Mouse (Mus musculus) liver, postnatal 0 days (tissue): ENCODE results near the gene Ttll3. TPM values are rescaled to one million over a fixed set of nuclear protein-coding genes. Genes with fewer than 3 reads are reported as not detected.

Source experiments
- ATAC-seq: fragments of 200-750 bp; cut with Nextera tagmentation; 2 replicates; pipeline ENCODE4 v1.8.0; 2017; ENCODE audit warnings: mild to moderate bottlenecking, moderate library complexity
- DNase-seq: peaks from one replicate; pipeline ENCODE4 v3.0.0-alpha.2; 2016
- H3K27ac ChIP-seq: fragments of 300-500 bp; sonication (generic); 2 replicates; pipeline ENCODE4 v1.5.1; 2014; ENCODE audit warnings: antibody characterized with exemption, moderate library complexity, mild to moderate bottlenecking, low read depth
- H3K27me3 ChIP-seq: fragments of 300-500 bp; sonication (generic); 2 replicates; pipeline ENCODE4 v1.6.1; 2014; ENCODE audit warnings: low read length, control low read depth, mixed read lengths; ENCODE audit not compliant: insufficient read depth
- H3K36me3 ChIP-seq: fragments of 300-500 bp; sonication (generic); replicated peaks from 2 replicates; pipeline ENCODE4 v1.6.1; 2014; ENCODE audit warnings: mild to moderate bottlenecking, control low read depth, low read length, moderate library complexity, mixed read lengths; ENCODE audit not compliant: insufficient read depth
- H3K4me1 ChIP-seq: fragments of 300-500 bp; sonication (generic); 2 replicates; pipeline ENCODE4 v1.6.1; 2014; ENCODE audit warnings: antibody characterized with exemption, mild to moderate bottlenecking, control low read depth; ENCODE audit not compliant: insufficient read depth
- H3K4me2 ChIP-seq: fragments of 300-500 bp; sonication (generic); 2 replicates; pipeline ENCODE4 v1.6.1; 2014; ENCODE audit warnings: low read depth, mild to moderate bottlenecking, low read length, moderate library complexity, mixed read lengths
- H3K4me3 ChIP-seq: fragments of 300-500 bp; sonication (generic); 2 replicates; pipeline ENCODE4 v1.5.1; 2014; ENCODE audit warnings: low read depth, low read length
- H3K9ac ChIP-seq: fragments of 300-500 bp; sonication (generic); replicated peaks from 2 replicates; pipeline ENCODE4 v1.6.1; 2014; ENCODE audit warnings: mild to moderate bottlenecking, moderate library complexity
- H3K9me3 ChIP-seq: fragments of 300-500 bp; sonication (generic); 2 replicates; pipeline ENCODE4 v1.6.1; 2016; ENCODE audit warnings: mild to moderate bottlenecking, control low read depth, low read length, mixed read lengths
- CTCF ChIP-seq: sonication (generic); IDR thresholded peaks from 2 replicates; pipeline ENCODE4 v1.5.1; 2016; ENCODE audit warnings: antibody characterized with exemption, low read depth
- EP300 ChIP-seq: IDR thresholded peaks from 2 replicates; pipeline ENCODE4 v1.6.1; 2016; ENCODE audit warnings: antibody characterized with exemption, low read depth, mild to moderate bottlenecking
- WGBS: fragments of 180-500 bp; shearing (Covaris S2); extraction: QIAGEN DNeasy Blood & Tissue Kit; methylation state at CpG from one replicate; pipeline ENCODE4 v1.1.7; 2014; ENCODE audit not compliant: insufficient replicate concordance; 5-methylcytosine and 5-hydroxymethylcytosine counted together
- polyA plus RNA-seq: library from polyadenylated mRNA; unstranded; fragments of >200 nt; fragmentation: Nextera tagmentation; extraction: Ambion mirVana; gene quantifications from 2 replicates; pipeline ENCODE4 v1.2.1, GENCODE M21; 2015

Ttll3 gene
- polyA plus RNA-seq, 1 experiment from 2014 or later: 0.83 TPM

GRCm38 (mm10) chr6:113394811-113395210 lies 5.8 kb downstream of the Ttll3 start:
- H3K9me3 ChIP-seq: no peaks in the 10 kb centered on the region
- TF ChIP-seq EP300 (no peak), CTCF (no peak)
- ATAC-seq (no peak), DNase-seq (no peak)
- peaks cover 16% of the 10 kb centered on the region for H3K36me3 ChIP-seq
- WGBS: 88% methylated on average over 11 of the region's 11 CpGs
- no peak overlapping the region for H3K4me3 ChIP-seq
- 0 out of 2 replicates have a peak, but pooled peaks cover 3% of the 10 kb centered on the region for H3K27me3 ChIP-seq
- no peak overlapping the region for H3K27ac ChIP-seq
- H3K4me2 ChIP-seq: no peak overlapping the region
- H3K9ac ChIP-seq: no peak overlapping the region
- peaks cover 3% of the 10 kb centered on the region; the same call in 1 of the 2 replicates for H3K4me1 ChIP-seq

GRCm38 (mm10) chr6:113395501-113395900 lies 6.4 kb downstream of the Ttll3 start:
- WGBS: 89% methylated on average over 6 of the region's 6 CpGs
- H3K27me3 ChIP-seq: 0 out of 2 replicates have a peak, but pooled peaks cover 3% of the 10 kb centered on the region
- H3K36me3 ChIP-seq: peaks cover 10% of the 10 kb centered on the region; the same call in 1 of the 2 replicates
- H3K4me3 ChIP-seq: no peak overlapping the region
- no peak overlapping the region for H3K4me2 ChIP-seq
- no peaks in the 10 kb centered on the region for H3K9me3 ChIP-seq
- H3K27ac ChIP-seq: no peak overlapping the region
- DNase-seq (no peak), ATAC-seq (no peak)
- H3K4me1 ChIP-seq: peaks cover 3% of the 10 kb centered on the region; the same call in 1 of the 2 replicates
- TF ChIP-seq CTCF (no peak), EP300 (no peak)
- no peak overlapping the region for H3K9ac ChIP-seq

- Histone ChIP-seq H3K4me1 (peaks cover 3% of the 10 kb centered on the region; the same call in 1 of the 2 replicates), H3K4me3 (no peak overlapping the region), H3K4me2 (no peak overlapping the region), H3K27me3 (0 out of 2 replicates have a peak, but pooled peaks cover 3% of the 10 kb centered on the region), H3K9me3 (no peaks in the 10 kb centered on the region), H3K9ac (no peak overlapping the region), H3K36me3 (peaks cover 7% of the 10 kb centered on the region; the same call in 1 of the 2 replicates), H3K27ac (no peak overlapping the region)
- TF ChIP-seq EP300 (no peak), CTCF (no peak)
- no peak for DNase-seq
- no peak for ATAC-seq
- WGBS: 75% methylated on average over 10 of the region's 10 CpGs
These were observed 7.4 kb downstream of the Ttll3 start for GRCm38 (mm10) chr6:113396270-113397030.

GRCm38 (mm10) chr6:113402094-113402493 lies 13.0 kb downstream of the Ttll3 start:
- H3K4me1 ChIP-seq: no peaks in the 10 kb centered on the region
- H3K9ac ChIP-seq: no peak overlapping the region
- WGBS: 88% methylated on average over 13 of the region's 13 CpGs
- no peak for ATAC-seq
- no peak overlapping the region for H3K27ac ChIP-seq
- TF ChIP-seq CTCF: no peak
- TF ChIP-seq EP300: no peak
- H3K9me3 ChIP-seq: no peaks in the 10 kb centered on the region
- H3K4me3 ChIP-seq: no peak overlapping the region
- H3K27me3 ChIP-seq: no peaks in the 10 kb centered on the region
- DNase-seq: no peak
- no peak overlapping the region for H3K4me2 ChIP-seq
- 0 out of 2 replicates have a peak, but pooled peaks cover 3% of the 10 kb centered on the region for H3K36me3 ChIP-seq

GRCm38 (mm10) chr6:113404649-113405448 lies 15.8 kb downstream of the Ttll3 start:
- Histone ChIP-seq H3K4me3 (no peak overlapping the region), H3K9me3 (no peaks in the 10 kb centered on the region), H3K27me3 (no peaks in the 10 kb centered on the region), H3K4me1 (no peaks in the 10 kb centered on the region), H3K36me3 (peaks cover 3% of the 10 kb centered on the region; the same call in 1 of the 2 replicates), H3K9ac (no peak overlapping the region), H3K4me2 (no peak overlapping the region), H3K27ac (no peak overlapping the region)
- 71% methylated on average over 12 of the region's 12 CpGs for WGBS
- ATAC-seq (no peak), DNase-seq (no peak)
- TF ChIP-seq EP300 (no peak), CTCF (no peak)

GRCm38 (mm10) chr6:113405483-113405882 lies 16.4 kb downstream of the Ttll3 start:
- H3K4me2 ChIP-seq: no peak overlapping the region
- TF ChIP-seq CTCF: no peak
- TF ChIP-seq EP300: no peak
- no peak overlapping the region for H3K27ac ChIP-seq
- H3K9ac ChIP-seq: no peak overlapping the region
- H3K4me3 ChIP-seq: no peak overlapping the region
- no peaks in the 10 kb centered on the region for H3K4me1 ChIP-seq
- no peak for ATAC-seq
- no peaks in the 10 kb centered on the region for H3K9me3 ChIP-seq
- DNase-seq: no peak
- H3K27me3 ChIP-seq: no peaks in the 10 kb centered on the region
- 79% methylated on average over 6 of the region's 6 CpGs for WGBS
- peaks cover 3% of the 10 kb centered on the region; the same call in 1 of the 2 replicates for H3K36me3 ChIP-seq
